Comparison of ENCODE assay signal across 22 mouse cellular contexts in the genomic region with DNA sequence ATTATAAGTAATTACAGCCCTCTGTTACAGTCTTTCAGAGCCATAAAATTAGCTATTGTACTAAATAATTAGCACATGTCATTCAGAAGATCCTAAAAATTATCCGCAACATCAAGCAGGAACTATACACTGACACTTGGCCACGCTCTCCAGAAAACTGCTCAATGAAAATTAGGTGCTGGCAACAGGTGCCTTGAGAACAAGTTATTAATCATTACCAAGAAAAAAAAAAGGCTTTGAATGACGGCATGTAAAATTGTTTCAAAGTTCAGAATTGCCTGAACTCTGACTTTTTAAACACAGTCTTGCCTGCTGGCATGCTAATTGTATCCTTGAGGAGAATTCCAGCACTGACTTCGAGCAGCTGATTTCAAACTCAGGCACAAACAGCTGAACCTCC.
DNase-seq lines count a peak whose midpoint lies in the region; ATAC-seq and TF ChIP-seq lines count a peak whose summit lies in the region.
"Had no signal": no experiment of that assay in that cellular context is flagged by ENCODE, and none has a peak within 500 bp of the region (broad histone marks: within the 10 kb centered on the region; RNA-seq: fewer than 3 reads in every experiment).

No protein-coding gene starts in this region.

- no peak overlapping the region for H3K27ac ChIP-seq in forebrain, postnatal 0 days (ENCODE audit: low read depth, low read length)
- no peak overlapping the region for H3K27ac ChIP-seq in forebrain, embryonic 12.5 days
- H3K27ac ChIP-seq in kidney, embryonic 16.5 days (ENCODE audit: low read length), result no peak overlapping the region
- no peak overlapping the region for H3K27ac ChIP-seq in liver, adult 2 months (replicated peaks; ENCODE audit: insufficient read depth, low read depth, low read length)
- no peak overlapping the region for H3K27ac ChIP-seq in liver, embryonic 12.5 days
- H3K27ac ChIP-seq: embryonic facial prominence, embryonic 15.5 days; heart, adult 2 months; hindbrain, embryonic 10.5 days; hindbrain, embryonic 14.5 days had no signal

- TF ChIP-seq CTCF in forebrain, postnatal 0 days (IDR thresholded peaks at IDR 0.05; ENCODE audit: low read depth), result no peak
- no peak for TF ChIP-seq CTCF in liver, adult 2 months (IDR thresholded peaks at IDR 0.05; ENCODE audit: low read depth, low read length)

- H3K27me3 ChIP-seq in forebrain, postnatal 0 days (ENCODE audit: insufficient read depth, low read length), result no peaks in the 10 kb centered on the region
- H3K27me3 ChIP-seq in forebrain, embryonic 12.5 days, result peaks cover 16% of the 10 kb centered on the region; the same call in 1 of the 2 replicates
- H3K27me3 ChIP-seq in kidney, embryonic 16.5 days (ENCODE audit: insufficient read depth, low read length), result no peaks in the 10 kb centered on the region
- no peaks in the 10 kb centered on the region for H3K27me3 ChIP-seq in liver, adult 2 months (ENCODE audit: control insufficient read depth, insufficient read depth, low read length)
- no peaks in the 10 kb centered on the region for H3K27me3 ChIP-seq in liver, embryonic 12.5 days (replicated peaks)
- H3K27me3 ChIP-seq: CH12.LX; embryonic facial prominence, embryonic 15.5 days; forebrain, embryonic 15.5 days; heart, embryonic 12.5 days had no signal

- H3K4me1 ChIP-seq in forebrain, postnatal 0 days (ENCODE audit: insufficient read depth), result no peaks in the 10 kb centered on the region
- no peaks in the 10 kb centered on the region; the same call in 1 of the 2 replicates for H3K4me1 ChIP-seq in forebrain, embryonic 12.5 days
- no peaks in the 10 kb centered on the region for H3K4me1 ChIP-seq in kidney, embryonic 16.5 days (ENCODE audit: insufficient read depth, low read length)
- no peaks in the 10 kb centered on the region for H3K4me1 ChIP-seq in liver, adult 2 months (ENCODE audit: control insufficient read depth, insufficient read depth, low read length)
- no peaks in the 10 kb centered on the region for H3K4me1 ChIP-seq in liver, embryonic 12.5 days
- H3K4me1 ChIP-seq: embryonic facial prominence, embryonic 15.5 days; heart, embryonic 12.5 days; hindbrain, embryonic 10.5 days had no signal

- H3K4me2 ChIP-seq in forebrain, postnatal 0 days (ENCODE audit: low read depth), result no peak overlapping the region
- no peak overlapping the region for H3K4me2 ChIP-seq in forebrain, embryonic 12.5 days
- H3K4me2 ChIP-seq in kidney, embryonic 16.5 days (replicated peaks; ENCODE audit: low read depth, low read length), result no peak overlapping the region
- no peak overlapping the region for H3K4me2 ChIP-seq in liver, embryonic 12.5 days
- H3K4me2 ChIP-seq: embryonic facial prominence, embryonic 15.5 days; forebrain, embryonic 15.5 days; heart, embryonic 12.5 days; hindbrain, embryonic 14.5 days had no signal

- DNase-seq in forebrain, postnatal 0 days, result peak; percentile 42
- DNase-seq in kidney, adult 8-10 months, result peak; percentile 32 to 57
- peak; percentile 58 for DNase-seq in liver, adult 2 months (ENCODE audit: extremely low read depth, low read depth, low spot score)
- DNase-seq in retina, postnatal 1 day, result peak; percentile 23
- DNase-seq in adrenal gland, adult (ENCODE audit: inconsistent age in 2 of 2, low spot score in 1 of 2), result no peak
- DNase-seq: adrenal gland, adult 8-10 months; adrenal gland, postnatal 36 days; cerebellum, adult 11 months; cerebellum, adult 8-10 months; cerebellum, postnatal 14 days; embryo, embryonic 11 days; gastrocnemius, postnatal 14 days; heart, adult 2 months had no signal

- ATAC-seq in forebrain, postnatal 0 days, result peak; percentile 42; the same call in 1 of the 2 replicates
- ATAC-seq in forebrain, embryonic 12.5 days (ENCODE audit: low FRiP score), result no peak
- no peak for ATAC-seq in kidney, embryonic 16.5 days (ENCODE audit: low FRiP score, low TSS enrichment)
- ATAC-seq in liver, embryonic 12.5 days, result no peak
- ATAC-seq: forebrain, embryonic 15.5 days had no signal

- no peak for TF ChIP-seq POLR2A in liver, adult 2 months (IDR thresholded peaks at IDR 0.05; ENCODE audit: extremely low read depth, insufficient read depth, low read length)

- H3K4me3 ChIP-seq in forebrain, postnatal 0 days (ENCODE audit: low read depth, low read length), result no peak overlapping the region
- no peak overlapping the region for H3K4me3 ChIP-seq in forebrain, embryonic 12.5 days (replicated peaks)
- no peak overlapping the region for H3K4me3 ChIP-seq in kidney, embryonic 16.5 days (ENCODE audit: low read length)
- H3K4me3 ChIP-seq in liver, adult 2 months (ENCODE audit: insufficient read depth, low read depth, low read length), result no peak overlapping the region
- no peak overlapping the region for H3K4me3 ChIP-seq in liver, embryonic 12.5 days
- H3K4me3 ChIP-seq: embryonic facial prominence, embryonic 15.5 days; forebrain, embryonic 15.5 days; heart, adult 2 months; heart, embryonic 12.5 days; hindbrain, embryonic 10.5 days had no signal

- WGBS in forebrain, postnatal 0 days, result 21% methylated on average over 4 of the region's 4 CpGs
- WGBS in forebrain, embryonic 12.5 days, result 23% methylated on average over 4 of the region's 4 CpGs
- WGBS in kidney, embryonic 16.5 days, result 54% methylated on average over 4 of the region's 4 CpGs
- 63% methylated on average over 4 of the region's 4 CpGs for WGBS in liver, adult 2 months
- 70% methylated on average over 4 of the region's 4 CpGs for WGBS in liver, embryonic 12.5 days (ENCODE audit: insufficient replicate concordance)

- no peaks in the 10 kb centered on the region for H3K79me2 ChIP-seq in liver, adult 2 months (ENCODE audit: control insufficient read depth, insufficient read depth, low read length)

- no peaks in the 10 kb centered on the region for H3K36me3 ChIP-seq in forebrain, postnatal 0 days (ENCODE audit: insufficient read depth)
- H3K36me3 ChIP-seq in forebrain, embryonic 12.5 days (replicated peaks), result no peaks in the 10 kb centered on the region
- no peaks in the 10 kb centered on the region for H3K36me3 ChIP-seq in kidney, embryonic 16.5 days (ENCODE audit: insufficient read depth, low read length)
- H3K36me3 ChIP-seq in liver, adult 2 months (ENCODE audit: control insufficient read depth, insufficient read depth, low read length), result no peaks in the 10 kb centered on the region
- no peaks in the 10 kb centered on the region for H3K36me3 ChIP-seq in liver, embryonic 12.5 days
- H3K36me3 ChIP-seq: embryonic facial prominence, embryonic 15.5 days; forebrain, embryonic 15.5 days; heart, embryonic 12.5 days; hindbrain, embryonic 10.5 days had no signal

- no peaks in the 10 kb centered on the region for H3K9me3 ChIP-seq in forebrain, postnatal 0 days (ENCODE audit: low read length)
- no peaks in the 10 kb centered on the region for H3K9me3 ChIP-seq in forebrain, embryonic 12.5 days
- 0 out of 2 replicates have a peak, but pooled peaks cover 3% of the 10 kb centered on the region for H3K9me3 ChIP-seq in kidney, embryonic 16.5 days (ENCODE audit: low read length)
- peaks cover 16% of the 10 kb centered on the region; the same call in 1 of the 2 replicates for H3K9me3 ChIP-seq in liver, embryonic 12.5 days (replicated peaks)
- H3K9me3 ChIP-seq: embryonic facial prominence, embryonic 15.5 days; forebrain, embryonic 15.5 days had no signal

- H3K9ac ChIP-seq in forebrain, postnatal 0 days, result no peak overlapping the region
- no peak overlapping the region for H3K9ac ChIP-seq in forebrain, embryonic 12.5 days
- no peak overlapping the region for H3K9ac ChIP-seq in kidney, embryonic 16.5 days (replicated peaks; ENCODE audit: low read length)
- no peak overlapping the region for H3K9ac ChIP-seq in liver, adult 2 months (ENCODE audit: low read depth, low read length)
- H3K9ac ChIP-seq in liver, embryonic 12.5 days, result no peak overlapping the region
- H3K9ac ChIP-seq: embryonic facial prominence, embryonic 15.5 days; forebrain, embryonic 15.5 days; heart, embryonic 12.5 days; hindbrain, embryonic 14.5 days had no signal

Comparison
In these comparisons a context has a peak if more than half of its experiments do, and no peak if none do; other contexts are left out.
1. DNase-seq: peak in forebrain, postnatal 0 days (single experiment), kidney, adult 8-10 months (2 of 2), liver, adult 2 months (single experiment) and retina, postnatal 1 day (single experiment); none in adrenal gland, adult (0 of 2).